Mouse (Mus musculus) bone marrow, adult 2 months (tissue): Measurements from ENCODE around the gene Robo2. TPM values are rescaled to one million over a fixed set of nuclear protein-coding genes. Genes with fewer than 3 reads are reported as not detected.

ENCODE experiments used
- H3K27ac ChIP-seq: fragments of 200-500 bp; 2 replicates; pipeline ENCODE4 v1.5.1; 2012; ENCODE audit warnings: low read depth, mild to moderate bottlenecking, control low read depth, inconsistent platforms, low read length; ENCODE audit not compliant: control insufficient read depth, poor library complexity, insufficient read depth
- H3K4me1 ChIP-seq: fragments of 200-500 bp; 2 replicates; pipeline ENCODE4 v1.6.1; 2011; ENCODE audit warnings: low read length; ENCODE audit not compliant: control insufficient read depth, insufficient read depth
- H3K4me3 ChIP-seq: fragments of 200-500 bp; replicated peaks from 2 replicates; pipeline ENCODE3; 2011; ENCODE audit warnings: mild to moderate bottlenecking, low read depth, low read length, control low read depth; ENCODE audit not compliant: control insufficient read depth
- CTCF ChIP-seq: fragments of 200-500 bp; IDR thresholded peaks from 2 replicates; pipeline ENCODE4 v1.5.1; 2011; ENCODE audit warnings: low read length, control low read depth; ENCODE audit not compliant: control insufficient read depth, insufficient read depth
- POLR2A ChIP-seq: fragments of 200-500 bp; IDR thresholded peaks from 2 replicates; pipeline ENCODE4 v1.6.1; 2011; ENCODE audit warnings: low read depth, mild to moderate bottlenecking, control low read depth, low read length, borderline replicate concordance; ENCODE audit not compliant: control insufficient read depth
- WGBS: fragments of 180-500 bp; shearing (Covaris S2); methylation state at CpG from one replicate; pipeline ENCODE4 v1.1.7; 2018; 5-methylcytosine and 5-hydroxymethylcytosine counted together
- polyA plus RNA-seq: library from polyadenylated mRNA; stranded (reverse); fragments of >200 nt; gene quantifications from 2 replicates; pipeline ENCODE4 v1.2.4, GENCODE M21; 2011; ENCODE audit warnings: low replicate concordance; ENCODE audit not compliant: missing spikeins, insufficient read depth, insufficient read length

The Robo2 gene
- polyA plus RNA-seq, 1 experiment: not detected

- Histone ChIP-seq H3K4me1 (no peaks in the 10 kb centered on the region), H3K27ac (no peak overlapping the region), H3K4me3 (no peak overlapping the region)
- TF ChIP-seq POLR2A (no peak), CTCF (no peak)
- WGBS: 37% methylated on average over 1 of the region's 1 CpGs
These were observed 471.4 kb downstream of the Robo2 start for GRCm38 (mm10) chr16:73940211-73940541.

GRCm38 (mm10) chr16:73939423-73940210 is 472.0 kb downstream of the Robo2 start:
- WGBS: 73% methylated on average over 5 of the region's 5 CpGs
- TF ChIP-seq POLR2A (no peak), CTCF (no peak)
- Histone ChIP-seq H3K4me3 (no peak overlapping the region), H3K27ac (no peak overlapping the region), H3K4me1 (no peaks in the 10 kb centered on the region)

GRCm38 (mm10) chr16:73930323-73930722 is 481.3 kb downstream of the Robo2 start:
- Histone ChIP-seq H3K4me1 (no peaks in the 10 kb centered on the region), H3K27ac (no peak overlapping the region), H3K4me3 (no peak overlapping the region)
- WGBS: 78% methylated on average over 4 of the region's 4 CpGs
- TF ChIP-seq POLR2A (no peak), CTCF (no peak)

- no peaks in the 10 kb centered on the region for H3K4me1 ChIP-seq
- WGBS: 81% methylated on average over 3 of the region's 3 CpGs
- no peak for TF ChIP-seq POLR2A
- no peak for TF ChIP-seq CTCF
- no peak overlapping the region for H3K4me3 ChIP-seq
- no peak overlapping the region for H3K27ac ChIP-seq
These were observed 484.1 kb downstream of the Robo2 start for GRCm38 (mm10) chr16:73927481-73927880.

- TF ChIP-seq POLR2A: no peak
- TF ChIP-seq CTCF: no peak
- WGBS: 62% methylated on average over 4 of the region's 4 CpGs
- H3K4me1 ChIP-seq: no peaks in the 10 kb centered on the region
These were observed 496.2 kb downstream of the Robo2 start for GRCm38 (mm10) chr16:73915425-73915824.

GRCm38 (mm10) chr16:73914936-73915335 is 496.7 kb downstream of the Robo2 start:
- no peak overlapping the region for H3K27ac ChIP-seq
- WGBS: 36% methylated on average over 4 of the region's 4 CpGs
- no peak for TF ChIP-seq CTCF
- no peak for TF ChIP-seq POLR2A
- H3K4me1 ChIP-seq: no peaks in the 10 kb centered on the region
- H3K4me3 ChIP-seq: no peak overlapping the region

More at GRCm38 (mm10) chr16:73915425-73915824, 496.2 kb downstream of the Robo2 start:
- Histone ChIP-seq H3K4me3 (no peak overlapping the region), H3K27ac (no peak overlapping the region)

GRCm38 (mm10) chr16:73908504-73908903 is 503.1 kb downstream of the Robo2 start:
- H3K27ac ChIP-seq: no peak overlapping the region
- no peak for TF ChIP-seq POLR2A
- no peak for TF ChIP-seq CTCF
- 64% methylated on average over 11 of the region's 11 CpGs for WGBS
- no peaks in the 10 kb centered on the region for H3K4me1 ChIP-seq
- H3K4me3 ChIP-seq: no peak overlapping the region

- no peaks in the 10 kb centered on the region for H3K4me1 ChIP-seq
- H3K27ac ChIP-seq: no peak overlapping the region
- no peak for TF ChIP-seq POLR2A
- no peak for TF ChIP-seq CTCF
- H3K4me3 ChIP-seq: no peak overlapping the region
- WGBS: 85% methylated on average over 11 of the region's 11 CpGs
These were observed 514.8 kb downstream of the Robo2 start for GRCm38 (mm10) chr16:73896856-73897255.

- TF ChIP-seq POLR2A (no peak), CTCF (no peak)
- no peaks in the 10 kb centered on the region for H3K4me1 ChIP-seq
- H3K4me3 ChIP-seq: no peak overlapping the region
- WGBS: 82% methylated on average over 1 of the region's 1 CpGs
- no peak overlapping the region for H3K27ac ChIP-seq
These were observed 529.7 kb downstream of the Robo2 start for GRCm38 (mm10) chr16:73881911-73882310.
